ENCODE assay signal across 8 mouse cellular contexts in genomic region chr10:36506727-36507555, GRCm38 (mm10). TPM values are rescaled to one million over a fixed set of nuclear protein-coding genes. Genes with fewer than 3 reads are reported as not detected.
A peak's percentile ranks its signal among the peaks of the same experiment; 100 is the strongest.
DNase-seq lines count a peak whose midpoint lies in the region; ATAC-seq and TF ChIP-seq lines count a peak whose summit lies in the region.

Gene Hs3st5, plus strand, starts transcription at chr10:36506814.

- DNase-seq in kidney, adult 18-20 months: no peak
- peak; percentile 38 for DNase-seq in gastrocnemius, postnatal 14 days
- DNase-seq in kidney, postnatal 0 days (ENCODE audit: low spot score): peak; percentile 57
- peak; percentile 23 for DNase-seq in liver
- peak; percentile 10 for DNase-seq in yolk sac, embryonic 10.5 days (ENCODE audit: low spot score)

- H3K9ac ChIP-seq in kidney, embryonic 14.5 days (ENCODE audit: low read depth, low read length): peak within 1 kb of the TSS; percentile 20
- peak within 1 kb of the TSS; percentile 15; the same call in 1 of the 2 replicates for H3K9ac ChIP-seq in kidney, postnatal 0 days (ENCODE audit: low read depth, low read length)
- peak within 1 kb of the TSS; percentile 65 for H3K9ac ChIP-seq in neural tube, embryonic 12.5 days

- H3K27me3 ChIP-seq in kidney, embryonic 14.5 days (ENCODE audit: control insufficient read depth, insufficient read depth, low read length): peaks cover 32% of the 10 kb centered on the region
- H3K27me3 ChIP-seq in kidney, postnatal 0 days (ENCODE audit: insufficient read depth, low read length): peaks cover 32% of the 10 kb centered on the region
- peaks cover 13% of the 10 kb centered on the region; the same call in 1 of the 2 replicates for H3K27me3 ChIP-seq in neural tube, embryonic 12.5 days (replicated peaks)

- H3K36me3 ChIP-seq in kidney, embryonic 14.5 days (ENCODE audit: control insufficient read depth, insufficient read depth, low read length): no peaks in the 10 kb centered on the region
- H3K36me3 ChIP-seq in kidney, postnatal 0 days (ENCODE audit: insufficient read depth, low read length): no peaks in the 10 kb centered on the region
- H3K36me3 ChIP-seq in neural tube, embryonic 12.5 days: no peaks in the 10 kb centered on the region

- no peak within 1 kb of the TSS for H3K27ac ChIP-seq in kidney, embryonic 14.5 days (ENCODE audit: low read depth, low read length)
- no peak within 1 kb of the TSS for H3K27ac ChIP-seq in kidney, postnatal 0 days
- peak within 1 kb of the TSS; percentile 37; the same call in 1 of the 2 replicates for H3K27ac ChIP-seq in neural tube, embryonic 12.5 days

- no peaks in the 10 kb centered on the region for H3K4me1 ChIP-seq in kidney, embryonic 14.5 days (ENCODE audit: control insufficient read depth, insufficient read depth, low read length)
- no peaks in the 10 kb centered on the region for H3K4me1 ChIP-seq in kidney, postnatal 0 days (replicated peaks; ENCODE audit: insufficient read depth, low read length)
- H3K4me1 ChIP-seq in neural tube, embryonic 12.5 days: peaks cover 9% of the 10 kb centered on the region; the same call in 1 of the 2 replicates

- peak within 1 kb of the TSS; percentile 48 for H3K4me3 ChIP-seq in kidney, embryonic 14.5 days (ENCODE audit: low read length)
- peak within 1 kb of the TSS; percentile 57 for H3K4me3 ChIP-seq in kidney, postnatal 0 days (replicated peaks; ENCODE audit: low read depth, low read length)
- peak within 1 kb of the TSS; percentile 70 for H3K4me3 ChIP-seq in neural tube, embryonic 12.5 days

- intact Hi-C loops in gastrocnemius, postnatal 14 days (cut with DNase I; ENCODE audit: low total_unique reads): no loop called here

- H3K9me3 ChIP-seq in kidney, embryonic 14.5 days (ENCODE audit: control insufficient read depth, low read length): no peaks in the 10 kb centered on the region
- no peaks in the 10 kb centered on the region for H3K9me3 ChIP-seq in kidney, postnatal 0 days (replicated peaks; ENCODE audit: low read length)
- no peaks in the 10 kb centered on the region for H3K9me3 ChIP-seq in neural tube, embryonic 12.5 days

- WGBS in kidney, embryonic 14.5 days: under 1% methylated on average over 58 of the region's 71 CpGs
- WGBS in kidney, postnatal 0 days: under 1% methylated on average over 70 of the region's 71 CpGs
- under 1% methylated on average over 66 of the region's 71 CpGs for WGBS in neural tube, embryonic 12.5 days

- H3K4me2 ChIP-seq in kidney, embryonic 14.5 days (replicated peaks; ENCODE audit: low read depth, low read length): peak within 1 kb of the TSS; percentile 94
- H3K4me2 ChIP-seq in kidney, postnatal 0 days (ENCODE audit: low read length): peak within 1 kb of the TSS; percentile 97
- H3K4me2 ChIP-seq in neural tube, embryonic 12.5 days (replicated peaks): peak within 1 kb of the TSS; percentile 99

- no peak for TF ChIP-seq CTCF in kidney, postnatal 0 days (IDR thresholded peaks at IDR 0.05; ENCODE audit: low read depth)

- peak; percentile 93 for ATAC-seq in kidney, embryonic 14.5 days (ENCODE audit: low FRiP score, low TSS enrichment)
- peak; percentile 42; the same call in 1 of the 2 replicates for ATAC-seq in common myeloid progenitor, adult 5-6 weeks (replicated peaks; ENCODE audit: low read depth, poor library complexity, severe bottlenecking)
- ATAC-seq in kidney, postnatal 0 days (replicated peaks; ENCODE audit: low FRiP score, low read depth): peak; percentile 80
- peak; percentile 92 for ATAC-seq in neural tube, embryonic 12.5 days (ENCODE audit: low FRiP score, low read depth)

RNA-seq across cellular contexts. Expression of gene Hs3st5, which starts in this region (rescaled TPM):
- polyA plus RNA-seq in kidney, embryonic 14.5 days (2014; fragmentation: Nextera tagmentation; extraction: Ambion mirVana): 0.08 and 0.19 TPM in 2 replicates
- total RNA-seq in common myeloid progenitor, adult 5-6 weeks (2017): not detected in 2 replicates
- under 1 TPM; 0.40 to 0.47 TPM for total RNA-seq in gastrocnemius, postnatal 14 days (2021)
- 0.17 and 0.23 TPM in 2 replicates for polyA plus RNA-seq in kidney, postnatal 0 days (2015; fragmentation: Nextera tagmentation; extraction: Ambion mirVana)
- 13.5 and 15.5 TPM in 2 replicates for polyA plus RNA-seq in neural tube, embryonic 12.5 days (2016; fragmentation: Nextera tagmentation; extraction: Ambion mirVana)

Comparison
In these comparisons a context has a peak if more than half of its experiments do, and no peak if none do; other contexts are left out.
1. RNA of gene Hs3st5 (polyA plus RNA-seq): 13.5 to 15.5 TPM in neural tube, embryonic 12.5 days; 0.17 to 0.23 TPM in kidney, postnatal 0 days and 0.08 to 0.19 TPM in kidney, embryonic 14.5 days; every median in the first group is over 10 times any median in the second.
2. Peak in ATAC-seq, H3K4me3 ChIP-seq, H3K9ac ChIP-seq and H3K4me2 ChIP-seq in kidney, embryonic 14.5 days; RNA of the gene not detected or under 1 TPM.
3. Peak in ATAC-seq in common myeloid progenitor, adult 5-6 weeks; RNA of the gene not detected or under 1 TPM.
4. Peak in DNase-seq in gastrocnemius, postnatal 14 days; RNA of the gene not detected or under 1 TPM.
5. Peak in DNase-seq, ATAC-seq, H3K4me3 ChIP-seq, H3K9ac ChIP-seq and H3K4me2 ChIP-seq in kidney, postnatal 0 days; RNA of the gene not detected or under 1 TPM.
6. ATAC-seq: peak in every context shown above with its lines; median percentile 93 in kidney, embryonic 14.5 days; 92 in neural tube, embryonic 12.5 days; 80 in kidney, postnatal 0 days; 42 in common myeloid progenitor, adult 5-6 weeks.
7. H3K9ac ChIP-seq: peak in every context shown above with its lines; median percentile 65 in neural tube, embryonic 12.5 days; 20 in kidney, embryonic 14.5 days; 15 in kidney, postnatal 0 days.
8. Peak in every context shown above with its lines, with median percentiles within 50 percentile points of each other: H3K4me2 ChIP-seq and H3K4me3 ChIP-seq.